ENCODE assay signal across 8 mouse cellular contexts in genomic region chr17:57058891-57059485, GRCm38 (mm10). TPM values are rescaled to one million over a fixed set of nuclear protein-coding genes. Genes with fewer than 3 reads are reported as not detected.
DNase-seq lines count a peak whose midpoint lies in the region; ATAC-seq and TF ChIP-seq lines count a peak whose summit lies in the region.

Gene Crb3 (plus strand): TSS chr17:57059105.

- TF ChIP-seq CTCF in lung, postnatal 0 days (IDR thresholded peaks at IDR 0.05) = no peak
- no peak for TF ChIP-seq CTCF in small intestine, adult 2 months (IDR thresholded peaks at IDR 0.05; ENCODE audit: extremely low read depth, insufficient read length, insufficient replicate concordance, low read depth, low read length)

- peak within 1 kb of the TSS; percentile 82 for H3K27ac ChIP-seq in embryonic facial prominence, embryonic 10.5 days (replicated peaks)
- H3K27ac ChIP-seq in heart, embryonic 12.5 days (ENCODE audit: poor library complexity, severe bottlenecking) = peak within 1 kb of the TSS; percentile 40; the same call in 1 of the 2 replicates
- peak within 1 kb of the TSS; percentile 79 for H3K27ac ChIP-seq in kidney, embryonic 16.5 days (ENCODE audit: low read length)
- H3K27ac ChIP-seq in lung, postnatal 0 days (ENCODE audit: low read length) = peak within 1 kb of the TSS; percentile 95
- H3K27ac ChIP-seq in small intestine, adult 2 months (ENCODE audit: insufficient read depth, low read depth, low read length) = no peak within 1 kb of the TSS; the same call in none of the 2 replicates

- H3K36me3 ChIP-seq in embryonic facial prominence, embryonic 10.5 days (replicated peaks) = peaks cover 15% of the 10 kb centered on the region; the same call in 1 of the 2 replicates
- peaks cover 21% of the 10 kb centered on the region for H3K36me3 ChIP-seq in heart, embryonic 12.5 days
- H3K36me3 ChIP-seq in kidney, embryonic 16.5 days (ENCODE audit: insufficient read depth, low read length) = 0 out of 2 replicates have a peak, but pooled peaks cover 8% of the 10 kb centered on the region
- no peaks in the 10 kb centered on the region for H3K36me3 ChIP-seq in lung, postnatal 0 days (ENCODE audit: insufficient read depth, low read length)
- H3K36me3 ChIP-seq in small intestine, adult 2 months (ENCODE audit: control insufficient read depth, insufficient read depth, low read length) = no peaks in the 10 kb centered on the region

- no peak for TF ChIP-seq POLR2A in small intestine, adult 2 months (IDR thresholded peaks at IDR 0.05; ENCODE audit: low read depth, low read length)

- TF ChIP-seq EP300 in lung, postnatal 0 days (IDR thresholded peaks at IDR 0.05) = no peak

- H3K27me3 ChIP-seq in embryonic facial prominence, embryonic 10.5 days (replicated peaks; ENCODE audit: low read depth, poor library complexity, severe bottlenecking) = peaks cover 53% of the 10 kb centered on the region
- H3K27me3 ChIP-seq in heart, embryonic 12.5 days (replicated peaks) = peaks cover 29% of the 10 kb centered on the region
- peaks cover 28% of the 10 kb centered on the region for H3K27me3 ChIP-seq in kidney, embryonic 16.5 days (ENCODE audit: insufficient read depth, low read length)
- peaks cover 13% of the 10 kb centered on the region; the same call in 1 of the 2 replicates for H3K27me3 ChIP-seq in lung, postnatal 0 days (replicated peaks; ENCODE audit: insufficient read depth, low read length)
- no peaks in the 10 kb centered on the region for H3K27me3 ChIP-seq in small intestine, adult 2 months (ENCODE audit: control insufficient read depth, insufficient read depth, low read length)

- peak; percentile 3; the same call in 1 of the 2 replicates for ATAC-seq in heart, embryonic 12.5 days (ENCODE audit: insufficient number of reproducible peaks, low FRiP score)
- peak; percentile 7; the same call in 1 of the 2 replicates for ATAC-seq in kidney, embryonic 16.5 days (ENCODE audit: low FRiP score, low TSS enrichment)
- ATAC-seq in lung, postnatal 0 days = no peak

- 0% methylated on average over 22 of the region's 22 CpGs for WGBS in embryonic facial prominence, embryonic 10.5 days
- WGBS in heart, embryonic 12.5 days = 8% methylated on average over 5 of the region's 22 CpGs
- WGBS in kidney, embryonic 16.5 days = under 1% methylated on average over 17 of the region's 22 CpGs
- 0% methylated on average over 18 of the region's 22 CpGs for WGBS in lung, postnatal 0 days
- 2% methylated on average over 17 of the region's 22 CpGs for WGBS in small intestine, adult 2 months

- peak; percentile 41 for DNase-seq in thymus, postnatal 14 days
- DNase-seq in thymus, postnatal 0 days (ENCODE audit: low spot score) = no peak
- DNase-seq in embryonic facial prominence, embryonic 10.5 days (ENCODE audit: low spot score) = peak; percentile 46
- peak; percentile 50 for DNase-seq in lung, postnatal 0 days (ENCODE audit: low spot score)
- no peak for DNase-seq in spleen, postnatal 10 days (ENCODE audit: low spot score in 2 of 2)

- peaks cover 36% of the 10 kb centered on the region for H3K4me1 ChIP-seq in embryonic facial prominence, embryonic 10.5 days
- H3K4me1 ChIP-seq in heart, embryonic 12.5 days (replicated peaks) = peaks cover 30% of the 10 kb centered on the region
- peaks cover 19% of the 10 kb centered on the region for H3K4me1 ChIP-seq in kidney, embryonic 16.5 days (ENCODE audit: insufficient read depth, low read length)
- no peaks in the 10 kb centered on the region for H3K4me1 ChIP-seq in lung, postnatal 0 days (ENCODE audit: insufficient read depth, low read depth, low read length)
- H3K4me1 ChIP-seq in small intestine, adult 2 months (ENCODE audit: control insufficient read depth, insufficient read depth, insufficient read length, low read length) = peaks cover 5% of the 10 kb centered on the region; the same call in 1 of the 2 replicates

- no peaks in the 10 kb centered on the region for H3K9me3 ChIP-seq in embryonic facial prominence, embryonic 10.5 days
- H3K9me3 ChIP-seq in heart, embryonic 12.5 days (replicated peaks) = no peaks in the 10 kb centered on the region
- H3K9me3 ChIP-seq in kidney, embryonic 16.5 days (ENCODE audit: low read length) = no peaks in the 10 kb centered on the region
- H3K9me3 ChIP-seq in lung, postnatal 0 days (ENCODE audit: low read length) = no peaks in the 10 kb centered on the region

- peak within 1 kb of the TSS; percentile 88 for H3K4me2 ChIP-seq in heart, embryonic 12.5 days
- H3K4me2 ChIP-seq in kidney, embryonic 16.5 days (replicated peaks; ENCODE audit: low read depth, low read length) = peak within 1 kb of the TSS; percentile 83
- H3K4me2 ChIP-seq in lung, postnatal 0 days (replicated peaks; ENCODE audit: low read depth, low read length) = peak within 1 kb of the TSS; percentile 98

- peak within 1 kb of the TSS; percentile 90 for H3K9ac ChIP-seq in heart, embryonic 12.5 days
- H3K9ac ChIP-seq in kidney, embryonic 16.5 days (replicated peaks; ENCODE audit: low read length) = peak within 1 kb of the TSS; percentile 85
- H3K9ac ChIP-seq in lung, postnatal 0 days (replicated peaks; ENCODE audit: low read depth) = peak within 1 kb of the TSS; percentile 55

- peak within 1 kb of the TSS; percentile 88 for H3K4me3 ChIP-seq in embryonic facial prominence, embryonic 10.5 days
- H3K4me3 ChIP-seq in heart, embryonic 12.5 days = peak within 1 kb of the TSS; percentile 92
- peak within 1 kb of the TSS; percentile 83 for H3K4me3 ChIP-seq in kidney, embryonic 16.5 days (ENCODE audit: low read length)
- H3K4me3 ChIP-seq in lung, postnatal 0 days (ENCODE audit: low read depth, low read length) = peak within 1 kb of the TSS; percentile 77
- H3K4me3 ChIP-seq in small intestine, adult 2 months (ENCODE audit: low read depth, low read length) = peak within 1 kb of the TSS; percentile 77

RNA-seq across cellular contexts. Expression of gene Crb3, which starts in this region (rescaled TPM):
- 1.6 and 2.7 TPM in 2 replicates for polyA plus RNA-seq in thymus, postnatal 0 days (2015; fragmentation: Nextera tagmentation; extraction: Ambion mirVana)
- polyA plus RNA-seq in embryonic facial prominence, embryonic 10.5 days (2016; fragmentation: Nextera tagmentation; extraction: Ambion mirVana) = 7.2 and 8.0 TPM in 2 replicates
- 0.27 and 0.94 TPM in 2 replicates for polyA plus RNA-seq in heart, embryonic 12.5 days (2016; fragmentation: Nextera tagmentation; extraction: Ambion mirVana)
- polyA plus RNA-seq in kidney, embryonic 16.5 days (2015; fragmentation: Nextera tagmentation; extraction: Ambion mirVana) = 61.8 and 69.1 TPM in 2 replicates
- 119 and 120 TPM in 2 replicates for polyA plus RNA-seq in lung, postnatal 0 days (2015; fragmentation: Nextera tagmentation; extraction: Ambion mirVana)
- polyA plus RNA-seq in small intestine, adult 2 months (2012; rRNA removed) = 184 and 395 TPM in 2 replicates

Comparison
In these comparisons a context has a peak if more than half of its experiments do, and no peak if none do; other contexts are left out.
1. DNase-seq: peak in thymus, postnatal 14 days (single experiment), embryonic facial prominence, embryonic 10.5 days (single experiment) and lung, postnatal 0 days (single experiment); none in thymus, postnatal 0 days (single experiment) and spleen, postnatal 10 days (0 of 2).
2. Peak in ATAC-seq, H3K4me3 ChIP-seq, H3K27ac ChIP-seq, H3K9ac ChIP-seq and H3K4me2 ChIP-seq in heart, embryonic 12.5 days; RNA of the gene not detected or under 1 TPM.
3. Peak in every context shown above with its lines, with median percentiles within 50 percentile points of each other: H3K4me3 ChIP-seq, H3K4me2 ChIP-seq and H3K9ac ChIP-seq.